Mouse (Mus musculus) right cerebral cortex, postnatal 36 days (tissue): ENCODE results near the gene Grik5.
A peak's percentile ranks its signal among the peaks of the same experiment; 100 is the strongest.

Source experiments
- DNase-seq, 2 experiments: peaks; one replicate each; pipeline ENCODE4 v3.0.0; 2022; ENCODE audit warnings: low spot score in 2 of 2, mixed read lengths in 1 of 2

Grik5 gene

DNA sequence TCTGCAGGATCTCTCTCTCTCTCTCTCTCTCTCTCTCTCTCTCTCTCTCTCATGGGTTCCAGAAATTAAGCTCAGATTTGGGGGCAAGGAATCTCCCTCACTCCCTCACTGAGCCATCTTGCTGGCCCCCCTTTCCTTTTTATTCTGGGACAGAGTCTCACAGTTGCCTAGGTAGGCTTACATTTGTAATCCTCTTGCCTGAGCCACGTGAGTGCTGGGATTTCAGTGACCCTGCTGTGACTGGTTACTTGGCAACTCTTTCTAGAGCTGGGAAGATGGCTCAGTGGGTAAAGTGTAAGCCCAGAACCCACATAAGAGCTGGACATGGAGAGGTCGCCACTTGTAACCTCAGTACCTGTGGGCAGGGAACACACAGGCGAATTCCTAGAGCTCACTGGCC, 40.6 kb downstream of the Grik5 start:
- no peak for DNase-seq

DNA sequence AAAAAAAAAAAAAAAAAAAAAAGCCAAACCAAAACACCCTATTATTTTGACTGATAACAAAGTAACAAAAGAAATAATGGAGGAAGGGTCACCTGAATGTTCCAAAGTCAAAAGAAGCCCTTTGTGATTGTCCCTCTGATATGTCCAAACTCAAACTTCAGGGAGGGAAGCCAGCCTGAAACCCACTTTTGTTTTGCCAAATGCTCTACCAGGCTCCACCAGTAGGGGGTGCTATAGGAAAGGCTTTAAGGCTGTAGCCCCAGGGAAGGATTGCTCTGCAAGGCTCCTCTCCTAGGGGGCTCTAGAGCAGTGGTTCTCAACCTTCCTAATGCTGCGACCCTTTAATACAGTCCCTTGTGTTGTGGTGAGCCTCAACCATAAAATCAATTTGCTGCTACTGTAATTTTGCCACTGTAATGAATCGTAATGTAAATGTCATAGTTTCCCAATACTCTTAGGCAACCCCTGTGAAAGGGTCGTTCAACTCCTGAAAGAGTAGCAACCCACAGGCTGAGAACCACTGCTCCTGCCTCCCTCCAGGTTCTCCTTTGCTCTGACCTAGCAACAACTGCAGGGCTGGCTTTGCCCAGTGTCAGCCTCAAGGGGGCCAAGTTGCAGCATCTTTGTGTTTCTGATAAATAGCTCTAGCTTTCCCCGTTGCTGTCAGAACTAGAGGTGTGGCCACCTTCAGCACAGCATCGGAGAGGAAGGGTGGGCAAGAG, 42.0 kb downstream of the Grik5 start:
- peak in 1 of 2 experiments; percentile 59 for DNase-seq

DNA sequence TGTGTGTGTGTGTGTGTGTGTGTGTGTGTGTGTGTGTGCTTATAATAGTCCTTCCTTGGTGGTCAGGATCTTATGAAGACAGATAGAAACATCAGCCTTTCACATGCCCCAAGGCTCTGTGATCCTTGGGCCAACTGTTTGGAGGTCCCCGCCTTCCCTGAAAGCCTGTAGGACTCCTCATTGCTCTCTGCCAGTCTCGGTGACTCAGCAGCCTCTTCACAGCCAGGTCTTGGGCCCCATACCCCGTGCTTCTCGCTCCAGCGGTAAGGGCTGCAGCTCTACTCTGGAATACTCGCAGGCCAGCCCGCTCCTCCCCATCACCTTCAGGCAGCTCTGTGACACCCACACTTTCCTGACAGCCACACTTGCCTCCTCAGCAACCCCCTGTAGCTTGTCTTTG, 45.7 kb downstream of the Grik5 start:
- no peak for DNase-seq

DNA sequence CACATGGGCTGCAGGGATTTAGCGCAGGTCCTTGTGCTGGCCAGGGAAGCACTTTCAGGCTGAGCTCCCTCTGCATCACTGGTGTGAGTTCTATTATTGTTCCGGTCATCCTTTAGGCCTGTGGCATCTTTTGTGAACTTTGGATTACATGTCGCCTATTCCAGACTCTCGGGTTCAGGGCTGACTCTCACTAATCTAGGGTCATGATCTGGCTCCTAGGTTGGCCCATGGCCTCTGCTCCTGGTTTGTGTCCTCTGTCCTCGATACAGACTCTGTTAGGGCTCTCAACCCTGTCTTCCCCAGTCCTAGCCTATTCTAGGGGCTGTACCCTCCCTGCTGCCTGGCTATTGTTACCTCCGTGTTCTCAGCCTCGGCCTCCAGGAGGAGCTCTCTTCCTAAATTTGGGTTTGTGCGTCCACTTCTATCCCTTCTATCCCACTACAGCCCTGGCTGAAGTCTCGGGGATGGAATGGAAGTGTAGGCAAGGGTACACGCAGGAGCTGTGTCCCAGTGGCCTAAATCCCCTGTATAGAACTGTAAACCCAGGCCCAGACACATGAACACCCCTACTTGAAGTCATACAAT, 46.2 kb downstream of the Grik5 start:
- DNase-seq: no peak

DNA sequence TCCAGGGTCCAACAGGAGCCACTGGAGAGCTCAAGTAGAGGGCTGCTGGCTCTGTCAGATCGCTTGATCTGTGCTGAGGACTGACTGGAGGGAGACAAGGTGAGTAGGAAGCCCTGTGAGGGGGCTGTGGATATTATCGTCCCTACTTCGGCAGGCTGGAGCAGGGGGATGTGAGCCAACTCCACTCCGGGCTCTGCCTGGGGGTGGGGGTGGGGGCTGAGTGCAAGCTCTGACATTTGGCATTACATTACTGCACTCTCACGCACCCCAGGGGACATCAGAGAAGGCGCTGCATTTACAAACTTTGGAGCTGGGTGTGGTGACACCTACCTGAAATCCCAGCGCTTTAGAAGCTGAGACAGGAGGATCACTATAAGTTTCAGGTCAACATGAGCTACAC, 60.6 kb downstream of the Grik5 start:
- DNase-seq: no peak

DNA sequence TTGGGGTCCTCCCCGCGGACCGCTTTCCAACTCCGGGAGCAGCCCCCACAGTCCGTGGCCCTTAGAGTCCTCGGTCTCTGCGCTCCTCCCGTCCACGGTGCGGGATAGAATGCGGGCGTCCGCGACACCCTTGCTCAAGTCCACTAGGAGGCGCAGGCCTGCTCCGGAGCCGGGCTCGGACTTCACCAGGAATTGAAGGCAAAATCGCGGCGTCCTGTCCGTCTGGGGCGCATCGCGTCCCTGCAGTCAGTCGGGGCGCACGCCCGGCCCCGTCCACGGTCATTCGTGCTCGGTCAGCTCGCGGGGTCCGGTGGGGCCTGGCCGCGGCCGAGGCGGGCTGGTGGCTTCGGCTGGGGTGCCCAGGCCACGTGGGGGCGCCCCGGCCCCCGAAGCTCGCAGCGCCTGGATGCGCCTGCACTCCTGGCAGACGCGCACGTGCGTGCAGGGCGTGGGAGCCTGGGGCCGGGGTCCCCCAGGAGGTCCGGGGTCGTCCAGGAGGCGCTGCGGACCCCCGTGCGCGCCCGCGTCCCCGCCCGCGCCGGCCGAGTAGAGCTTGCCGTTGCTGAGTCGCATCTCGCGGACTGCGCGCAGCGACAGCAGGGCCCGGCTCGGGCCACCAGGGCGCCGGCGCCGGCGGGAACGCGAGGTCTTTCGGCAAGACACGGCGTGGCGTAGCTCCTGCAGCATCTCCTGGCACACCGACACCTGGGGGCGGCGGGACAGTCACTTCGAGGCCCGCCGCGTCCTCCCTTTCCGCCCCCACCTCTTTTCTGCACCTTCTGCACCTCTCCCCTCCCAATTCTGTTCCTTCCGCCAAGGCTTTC, 61.8 kb downstream of the Grik5 start:
- DNase-seq: no peak

DNA sequence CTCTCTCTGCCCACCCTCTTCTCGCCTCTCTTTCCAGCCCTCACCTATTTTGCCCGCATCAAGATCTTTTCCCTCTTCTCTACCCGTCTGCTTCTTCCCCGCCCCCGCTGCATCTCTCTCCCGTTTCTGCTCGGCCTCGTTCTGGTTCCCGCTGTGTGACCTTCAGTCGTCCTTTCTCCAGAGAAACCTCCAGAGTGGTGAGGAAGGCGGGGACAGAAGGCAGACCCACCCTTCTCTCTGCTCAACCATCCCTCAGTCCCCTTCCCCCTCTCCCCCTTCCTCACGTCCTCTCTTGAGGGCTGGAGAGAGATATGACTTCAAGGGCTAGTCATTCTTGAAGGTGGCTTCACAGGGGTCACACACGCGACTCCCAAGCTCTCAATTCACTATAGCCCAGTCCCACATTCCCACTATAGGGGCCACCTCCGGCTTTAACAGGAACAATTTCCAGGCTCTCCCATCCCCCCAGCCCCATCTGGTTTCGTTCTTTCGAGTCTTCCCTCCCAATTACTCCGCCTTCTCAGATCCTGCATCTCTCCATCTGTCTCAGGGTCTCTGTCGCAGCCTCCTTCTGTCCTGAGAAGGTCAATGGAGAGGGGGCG, 62.9 kb downstream of the Grik5 start:
- DNase-seq: peak; percentile 70 to 73

DNA sequence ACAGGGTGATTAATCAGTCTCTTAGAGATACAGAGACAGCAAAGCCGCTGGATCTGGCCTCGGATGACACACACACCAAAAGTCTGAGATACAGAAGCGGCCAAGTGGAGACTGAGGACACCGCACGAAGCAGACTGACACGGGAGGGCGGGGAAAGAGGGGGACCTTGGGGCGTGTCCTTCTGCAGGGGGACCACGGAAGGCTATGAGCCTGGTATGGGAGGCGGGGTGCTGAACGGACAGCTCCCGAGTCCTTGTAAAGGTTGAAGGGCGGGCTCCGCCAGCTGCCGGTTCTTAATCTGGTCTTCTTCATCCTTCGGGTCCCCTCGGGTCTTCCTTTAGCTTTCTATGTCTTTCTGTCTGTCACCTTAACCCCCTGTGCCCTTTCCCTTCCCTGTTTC, 63.5 kb downstream of the Grik5 start:
- DNase-seq: no peak

DNA sequence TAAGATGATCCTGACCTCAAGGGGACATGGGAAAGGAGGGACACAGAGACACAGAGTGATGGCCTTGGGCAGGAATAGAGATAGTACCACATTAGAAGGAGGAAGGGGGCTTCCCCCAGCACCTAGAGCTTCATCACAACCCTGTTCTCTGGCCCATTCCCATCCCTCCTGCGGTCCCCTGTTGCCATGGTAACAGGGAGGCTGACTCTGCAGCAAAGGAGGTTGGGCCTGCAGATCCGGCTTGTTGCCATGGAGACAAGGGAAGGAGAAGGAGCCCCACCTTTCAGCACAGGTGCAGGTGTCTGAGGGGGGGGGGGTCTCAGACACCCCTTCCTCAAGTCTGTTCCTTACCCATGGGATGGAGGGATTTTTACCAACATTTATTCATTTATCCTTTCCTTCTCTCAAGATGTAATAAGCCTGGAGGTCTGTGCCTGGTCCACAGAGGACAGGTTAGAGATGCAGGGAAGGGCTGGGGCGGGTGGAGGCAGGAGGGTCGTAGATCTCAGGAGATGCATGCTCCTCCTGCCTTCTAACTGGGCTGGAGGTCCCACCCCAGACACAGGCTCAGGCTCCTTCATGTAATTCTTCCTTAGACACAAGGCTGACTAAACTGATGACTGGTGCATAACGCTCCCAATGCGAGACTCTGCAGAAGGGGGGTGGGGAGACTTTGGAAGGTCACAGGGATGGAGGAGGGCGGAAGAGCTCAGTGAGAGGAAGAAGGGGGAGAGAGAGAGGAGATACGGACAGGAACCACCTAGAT, 64.4 kb downstream of the Grik5 start:
- peak; percentile 71 to 76 for DNase-seq

DNA sequence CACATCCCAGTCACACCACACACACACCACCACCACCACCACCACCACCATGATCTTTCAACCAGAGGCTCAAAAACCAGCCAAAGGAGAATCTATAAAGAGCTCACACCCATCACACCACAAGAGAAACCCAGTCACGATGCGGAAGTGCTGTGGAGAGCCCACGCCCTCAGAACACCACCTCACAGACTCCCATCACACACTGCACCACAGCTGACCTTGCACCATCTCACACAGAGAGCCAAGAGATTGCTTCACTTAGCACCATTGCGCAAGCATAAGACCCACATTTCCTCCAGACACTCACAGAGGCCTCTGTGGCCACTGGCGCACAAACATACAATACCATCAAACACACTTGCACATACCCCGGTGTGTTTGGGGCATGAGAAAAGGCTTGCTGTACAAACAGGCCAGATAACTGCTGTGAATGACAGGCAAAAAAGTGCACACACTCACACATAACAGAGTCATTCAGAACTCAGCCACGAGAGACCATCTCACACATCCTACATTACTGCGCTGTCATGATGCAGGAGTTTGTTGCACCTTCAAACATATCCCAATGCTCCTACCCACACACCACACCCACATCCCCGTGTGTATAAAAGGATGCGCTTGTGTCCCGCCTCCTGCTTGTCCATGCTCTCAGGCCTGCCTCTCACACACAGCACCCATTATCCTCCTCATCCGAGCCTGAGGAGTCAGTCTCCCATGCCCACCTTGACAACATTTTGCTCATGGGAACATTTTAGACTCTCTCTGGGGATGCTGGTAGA, 65.4 kb downstream of the Grik5 start:
- DNase-seq: peak; percentile 83 to 88

DNA sequence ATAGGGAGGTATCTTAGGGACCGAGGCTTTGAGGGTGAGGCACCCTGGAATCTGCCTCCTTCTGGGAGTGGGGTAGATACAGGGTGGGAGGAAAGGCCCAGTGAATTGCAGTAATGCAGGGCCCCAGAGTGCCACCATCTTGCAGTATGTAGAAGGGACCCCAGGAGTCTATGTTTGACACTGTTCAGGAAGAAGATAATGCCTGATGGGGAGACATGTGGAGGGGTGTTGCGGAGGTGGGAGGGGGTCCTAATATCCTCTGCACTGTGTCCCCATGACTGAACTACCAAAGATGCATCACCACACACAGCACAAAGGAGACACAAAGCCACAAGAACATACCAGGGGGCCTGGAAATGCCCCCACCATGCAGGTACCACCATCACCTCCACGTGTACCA, 66.0 kb downstream of the Grik5 start:
- DNase-seq: no peak

DNA sequence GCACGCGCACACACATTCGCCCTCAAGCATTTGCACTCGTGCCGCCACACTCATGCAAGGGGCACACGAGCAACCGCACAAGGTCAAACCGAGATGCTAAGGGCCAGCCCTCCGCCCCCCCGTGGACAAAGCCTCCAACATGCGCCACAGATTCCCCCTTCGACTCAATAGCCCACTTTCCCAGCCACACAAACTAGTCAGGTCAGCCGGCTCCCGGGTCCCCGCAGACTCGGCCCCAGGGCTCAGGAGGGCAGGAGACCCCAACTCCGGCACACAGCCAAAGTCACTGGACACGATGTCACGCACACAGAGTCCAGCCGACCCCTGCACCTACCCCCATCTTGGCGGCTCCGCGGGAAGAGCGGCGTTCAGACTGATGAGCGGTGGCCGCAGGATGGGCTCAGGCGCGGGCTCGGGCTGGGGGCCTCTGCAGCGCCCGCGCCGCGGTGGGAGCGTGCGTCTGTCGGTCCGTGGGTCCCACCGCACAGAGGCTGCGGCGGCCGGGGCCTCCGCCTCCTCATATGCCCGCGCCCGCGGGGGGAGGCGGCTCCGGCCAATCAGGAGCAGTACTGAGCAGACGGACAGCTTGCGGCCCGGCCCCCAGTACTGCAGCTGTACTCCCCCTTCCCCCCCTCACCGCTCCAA, 66.6 kb downstream of the Grik5 start, which contains the start of gene Atp1a3:
Atp1a3 (minus strand) TSS at position 538 of the 645 bp plus-strand sequence.
- peak; percentile 85 to 88 for DNase-seq

DNA sequence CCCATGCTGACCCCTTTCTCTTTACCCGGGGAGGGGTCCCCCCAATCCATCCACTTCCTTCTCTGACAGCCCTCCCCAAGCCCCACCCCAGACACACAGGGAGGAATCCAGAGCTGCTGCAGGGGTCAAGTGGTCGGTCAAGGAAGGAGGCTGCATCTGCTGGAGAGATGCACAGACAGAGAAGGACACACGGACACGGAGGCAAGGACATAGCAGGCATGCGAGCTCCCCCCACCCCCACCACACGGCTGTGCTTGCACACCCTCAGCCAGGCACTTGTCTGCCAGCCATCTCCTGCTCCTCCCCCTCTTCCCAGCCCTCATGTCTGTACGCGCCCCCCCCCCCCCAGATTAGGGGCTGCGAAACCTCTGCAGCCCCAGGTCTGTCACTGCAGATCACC, 67.3 kb downstream of the Grik5 start:
- no peak for DNase-seq

DNA sequence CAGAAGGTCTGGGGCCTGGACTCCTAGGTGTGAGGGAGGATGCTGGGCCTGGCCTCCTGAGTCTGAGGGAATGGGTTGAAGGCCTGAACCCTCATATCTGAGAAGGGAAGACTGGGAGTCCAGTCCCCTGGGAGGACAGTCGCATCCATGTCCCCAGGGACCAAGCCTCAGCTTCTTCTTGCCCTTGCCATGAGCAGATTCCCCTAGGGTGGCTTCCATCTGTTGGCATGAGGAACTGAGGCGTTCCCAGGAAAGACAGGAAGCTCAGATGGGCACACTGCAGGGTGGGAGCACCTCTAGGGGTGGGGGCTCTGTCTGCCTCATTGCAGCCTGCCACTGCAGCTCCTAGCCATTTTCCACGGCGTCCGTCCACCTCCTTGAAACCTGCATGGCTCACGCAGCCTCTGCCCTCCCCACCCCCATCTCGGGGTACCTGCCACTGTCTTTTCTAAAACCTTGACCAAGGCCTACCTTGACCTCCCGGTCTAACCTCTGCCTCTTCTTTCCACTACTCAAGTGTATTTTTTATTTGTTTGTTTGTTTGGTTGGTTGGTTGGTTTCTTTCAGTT, 68.2 kb downstream of the Grik5 start:
- DNase-seq: no peak

DNA sequence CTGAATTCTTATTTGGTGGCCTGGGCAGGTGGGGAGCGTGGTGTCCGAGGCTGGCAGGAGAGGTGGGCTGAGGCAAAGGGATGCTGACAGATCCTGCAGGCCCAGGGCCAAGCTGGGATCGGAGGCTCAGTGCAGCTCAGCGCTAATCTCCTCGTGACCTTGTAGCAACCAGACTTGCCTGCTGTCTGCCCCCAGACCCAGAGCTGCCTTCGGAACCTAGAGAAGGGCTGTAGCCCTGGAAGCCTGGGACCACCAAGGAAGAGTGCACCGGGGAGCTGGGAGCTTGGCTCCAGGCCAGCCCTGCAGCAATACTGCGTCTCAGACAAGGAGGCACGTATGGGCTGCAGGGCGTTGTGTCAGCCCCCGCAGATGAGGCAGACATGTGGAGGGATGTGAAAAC, 68.9 kb downstream of the Grik5 start:
- no peak for DNase-seq

DNA sequence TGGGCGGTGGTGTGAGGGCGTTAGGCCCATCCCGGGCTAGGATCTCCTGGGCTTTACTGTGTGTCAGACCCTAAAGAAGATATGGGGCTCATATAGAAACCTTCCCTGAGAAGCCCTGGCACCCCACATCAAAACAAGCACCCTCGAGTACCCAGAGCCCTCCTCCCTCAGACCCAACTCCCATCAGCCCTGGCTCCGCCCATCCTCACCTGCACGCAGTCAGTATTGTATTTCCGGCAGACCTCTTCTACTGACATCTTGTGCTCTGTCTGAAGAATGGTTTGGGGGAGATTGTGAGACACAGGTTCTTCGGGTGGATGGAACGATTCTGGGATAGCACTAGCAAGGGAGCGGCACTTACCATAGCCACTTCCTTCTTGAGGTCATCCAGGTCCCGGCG, 71.4 kb downstream of the Grik5 start:
- DNase-seq: no peak

DNA sequence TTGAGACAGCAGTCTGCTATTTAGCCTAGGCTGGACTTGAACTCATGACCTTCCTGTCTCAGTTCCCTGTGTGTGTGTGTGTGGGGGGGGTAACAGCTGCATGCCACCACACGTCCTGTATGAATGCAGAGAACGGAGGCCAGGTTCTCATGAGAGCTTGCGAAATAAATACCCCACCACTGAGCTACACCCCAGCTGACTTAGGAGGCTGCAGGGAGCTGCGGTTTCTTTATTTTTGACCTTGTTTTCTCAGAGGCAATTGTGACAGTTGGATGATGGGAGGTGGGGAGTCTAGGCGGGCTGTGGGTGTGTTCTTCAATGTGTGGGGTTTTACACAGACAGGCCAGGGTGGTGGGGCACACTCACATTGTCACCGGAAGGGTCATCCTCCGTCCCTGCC, 71.9 kb downstream of the Grik5 start:
- DNase-seq: no peak

DNA sequence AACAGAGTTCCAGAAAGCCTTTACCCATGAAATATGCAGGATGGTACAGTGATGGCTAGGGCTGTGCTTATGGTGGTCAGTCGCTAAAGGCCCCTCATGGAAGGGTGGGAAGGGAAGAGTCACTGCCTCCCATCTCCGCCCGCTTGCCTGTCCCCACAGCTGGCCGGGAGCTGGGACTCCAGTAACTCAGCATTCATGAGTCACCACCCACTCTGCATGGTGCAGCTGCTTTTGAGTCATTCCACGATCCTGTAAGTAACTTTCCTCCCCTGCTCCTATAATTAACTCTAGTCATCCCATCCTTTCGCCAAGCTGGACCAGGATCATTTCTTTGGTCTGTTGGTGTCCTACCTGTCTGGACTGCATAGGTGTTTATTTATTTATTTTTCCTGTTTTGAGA, 79.1 kb downstream of the Grik5 start:
- peak in 1 of 2 experiments; percentile 67 for DNase-seq

DNA sequence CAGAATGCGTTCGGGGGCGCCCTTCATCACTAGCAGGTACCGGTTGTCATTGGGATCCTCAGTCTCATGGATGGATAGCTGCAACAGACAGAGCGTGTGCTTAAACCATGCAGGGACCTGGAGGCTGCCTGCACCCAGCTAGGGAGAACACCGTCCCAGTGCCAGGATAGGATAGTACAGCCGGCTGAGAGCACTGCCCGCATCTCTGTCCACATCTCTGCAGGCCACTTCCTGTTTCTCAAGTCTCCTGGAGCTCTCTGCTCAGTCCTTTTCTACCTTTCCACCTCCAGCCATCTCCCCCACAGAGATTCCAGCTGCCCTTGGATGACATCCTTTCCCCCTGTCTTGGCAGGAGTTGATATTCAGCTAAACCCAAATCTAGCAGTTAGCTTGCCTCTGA, 81.7 kb downstream of the Grik5 start:
- no peak for DNase-seq

DNA sequence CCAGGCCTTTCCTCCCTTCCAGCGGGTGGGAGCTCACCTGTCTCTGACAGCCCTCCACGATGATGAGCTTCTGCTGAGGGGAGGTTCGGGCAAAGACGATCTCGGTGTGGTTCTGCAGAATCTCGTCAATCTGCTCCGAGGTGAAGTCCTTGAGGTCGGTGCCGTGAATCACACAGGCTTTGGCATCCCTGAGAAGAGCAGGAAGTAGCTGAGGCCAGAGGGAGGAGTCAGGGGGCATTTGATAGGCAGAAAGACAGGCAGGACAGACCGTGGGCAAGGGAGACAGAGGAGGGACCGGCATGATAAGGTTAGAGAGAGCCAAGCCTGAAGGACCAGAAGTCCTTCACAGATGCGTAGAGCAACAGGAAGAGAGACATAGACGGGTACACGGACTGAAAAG, 84.2 kb downstream of the Grik5 start:
- no peak for DNase-seq
